Mouse (Mus musculus): ENCODE measurements around the gene Chrna3. TPM values are rescaled to one million over a fixed set of nuclear protein-coding genes. Genes with fewer than 3 reads are reported as not detected.

Chrna3 gene
- polyA plus RNA-seq, 1 experiment, result 2.1 TPM

GRCm38 (mm10) chr9:54969972-54970637 is 56.3 kb downstream of the Chrna3 start:
- Histone ChIP-seq H3K4me1 (ENCODE audit: control insufficient read depth, insufficient read depth, low read length) (no peaks in the 10 kb centered on the region), H3K4me3 (ENCODE audit: insufficient read depth, low read depth, low read length) (no peak overlapping the region), H3K36me3 (ENCODE audit: control insufficient read depth, insufficient read depth, low read length) (no peaks in the 10 kb centered on the region), H3K27ac (ENCODE audit: insufficient read depth, low read depth, low read length) (no peak overlapping the region), H3K27me3 (replicated peaks; ENCODE audit: control insufficient read depth, insufficient read depth, low read length) (no peaks in the 10 kb centered on the region)
- DNase-seq, result no peak
- no peak for TF ChIP-seq CTCF (conservative IDR thresholded peaks at IDR 0.05; ENCODE audit: insufficient read depth, insufficient read length, low read depth, low read length)
- TF ChIP-seq POLR2A (IDR thresholded peaks at IDR 0.05; ENCODE audit: low read depth, low read length), result no peak
- 75% methylated on average over 8 of the region's 8 CpGs for WGBS

GRCm38 (mm10) chr9:54963669-54964068 is 62.7 kb downstream of the Chrna3 start:
- no peak for DNase-seq
- TF ChIP-seq CTCF (conservative IDR thresholded peaks at IDR 0.05; ENCODE audit: insufficient read depth, insufficient read length, low read depth, low read length) (no peak), POLR2A (IDR thresholded peaks at IDR 0.05; ENCODE audit: low read depth, low read length) (no peak)
- Histone ChIP-seq H3K27ac (ENCODE audit: insufficient read depth, low read depth, low read length) (no peak overlapping the region), H3K36me3 (ENCODE audit: control insufficient read depth, insufficient read depth, low read length) (no peaks in the 10 kb centered on the region), H3K27me3 (replicated peaks; ENCODE audit: control insufficient read depth, insufficient read depth, low read length) (no peaks in the 10 kb centered on the region), H3K4me1 (ENCODE audit: control insufficient read depth, insufficient read depth, low read length) (peaks cover 9% of the 10 kb centered on the region; the same call in 1 of the 2 replicates), H3K4me3 (ENCODE audit: insufficient read depth, low read depth, low read length) (no peak overlapping the region)

DNA sequence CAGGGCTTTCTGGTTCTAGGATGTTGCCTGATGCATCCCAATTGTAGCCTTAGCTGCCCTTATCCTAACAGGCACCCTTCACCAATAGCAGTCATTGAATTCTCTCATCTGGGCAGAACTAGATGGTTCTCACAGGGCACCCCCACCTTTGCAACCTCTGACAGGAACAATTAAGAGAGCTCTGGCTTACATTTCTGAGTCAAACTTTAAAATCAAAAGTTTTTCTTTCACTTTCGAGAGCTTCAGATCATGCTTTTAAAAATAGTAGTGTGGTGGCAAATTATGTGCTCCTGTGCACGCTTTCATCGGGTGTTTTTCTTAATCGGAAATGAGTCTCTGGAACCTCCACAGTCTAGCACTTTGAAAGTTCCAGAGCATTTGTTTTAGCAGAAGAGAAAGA is 65.3 kb downstream of the Chrna3 start:
- Histone ChIP-seq H3K27ac (ENCODE audit: insufficient read depth, low read depth, low read length) (no peak overlapping the region), H3K4me1 (ENCODE audit: control insufficient read depth, insufficient read depth, low read length) (peaks cover 9% of the 10 kb centered on the region; the same call in 1 of the 2 replicates), H3K36me3 (ENCODE audit: control insufficient read depth, insufficient read depth, low read length) (peaks cover 5% of the 10 kb centered on the region), H3K27me3 (replicated peaks; ENCODE audit: control insufficient read depth, insufficient read depth, low read length) (no peaks in the 10 kb centered on the region), H3K4me3 (ENCODE audit: insufficient read depth, low read depth, low read length) (no peak overlapping the region)
- DNase-seq, result no peak
- 89% methylated on average over 4 of the region's 4 CpGs for WGBS
- TF ChIP-seq POLR2A (IDR thresholded peaks at IDR 0.05; ENCODE audit: low read depth, low read length) (no peak), CTCF (conservative IDR thresholded peaks at IDR 0.05; ENCODE audit: insufficient read depth, insufficient read length, low read depth, low read length) (no peak)

Other genes with a start within 250 kb of the Chrna3 start
- 8.6 and 10.0 TPM in 2 replicates for gene Ireb2, start 162.8 kb downstream of the Chrna3 start, polyA plus RNA-seq (2012; rRNA removed)
- 31.2 and 39.7 TPM in 2 replicates for gene Hykk, start 109.3 kb downstream of the Chrna3 start, polyA plus RNA-seq (2012; rRNA removed)
- 89.3 and 121 TPM in 2 replicates for gene Psma4, start 75.8 kb downstream of the Chrna3 start, polyA plus RNA-seq (2012; rRNA removed)
- not detected in 2 replicates for gene AY074887, start 75.6 kb downstream of the Chrna3 start, polyA plus RNA-seq (2012; rRNA removed)
- not detected in 2 replicates for gene Chrna5, start 45.7 kb downstream of the Chrna3 start, polyA plus RNA-seq (2012; rRNA removed)
- gene Chrnb4, start 22.2 kb upstream of the Chrna3 start, polyA plus RNA-seq (2012; rRNA removed), result 0.43 and 1.4 TPM in 2 replicates
- 10.7 and 11.1 TPM in 2 replicates for gene Ube2q2, start 122.3 kb upstream of the Chrna3 start, polyA plus RNA-seq (2012; rRNA removed)
- gene Fbxo22, start 182.4 kb upstream of the Chrna3 start, polyA plus RNA-seq (2012; rRNA removed), result 26.4 and 27.7 TPM in 2 replicates